Mouse (Mus musculus) NIH3T3 (cell line): Measurements from ENCODE around the gene Megf11.
A peak's percentile ranks its signal among the peaks of the same experiment; 100 is the strongest.

ENCODE experiments used
- DNase-seq: peaks from one replicate; pipeline ENCODE4 v3.0.0-alpha.2; 2012; ENCODE audit warnings: low read depth

The Megf11 gene

DNA sequence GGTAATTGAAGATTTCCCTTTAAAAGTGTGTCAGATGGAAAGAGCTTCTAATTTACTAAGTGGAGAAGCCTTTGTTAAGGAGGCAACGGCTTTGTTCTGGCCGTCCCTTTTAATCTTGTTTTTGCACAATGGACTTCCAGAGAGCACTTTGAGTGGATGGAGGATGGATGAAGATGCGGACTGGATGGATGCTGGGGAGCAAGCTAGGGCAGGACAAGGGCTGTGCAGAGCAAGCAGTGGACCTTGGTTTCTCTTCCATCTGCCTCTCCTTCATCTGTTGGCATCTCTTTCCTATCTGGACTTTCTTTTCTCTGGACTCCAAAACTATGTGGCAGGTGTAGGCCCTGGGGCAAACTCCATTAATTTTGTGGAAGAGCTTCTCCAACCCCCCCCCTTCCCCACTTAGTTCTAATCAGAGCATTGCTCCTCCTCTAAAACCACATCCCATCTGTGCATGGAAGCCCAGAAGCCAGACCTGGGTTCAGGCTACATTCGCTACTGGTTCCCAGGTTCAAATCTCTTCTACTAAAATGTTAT, 135.4 kb downstream of the Megf11 start:
- DNase-seq: no peak

DNA sequence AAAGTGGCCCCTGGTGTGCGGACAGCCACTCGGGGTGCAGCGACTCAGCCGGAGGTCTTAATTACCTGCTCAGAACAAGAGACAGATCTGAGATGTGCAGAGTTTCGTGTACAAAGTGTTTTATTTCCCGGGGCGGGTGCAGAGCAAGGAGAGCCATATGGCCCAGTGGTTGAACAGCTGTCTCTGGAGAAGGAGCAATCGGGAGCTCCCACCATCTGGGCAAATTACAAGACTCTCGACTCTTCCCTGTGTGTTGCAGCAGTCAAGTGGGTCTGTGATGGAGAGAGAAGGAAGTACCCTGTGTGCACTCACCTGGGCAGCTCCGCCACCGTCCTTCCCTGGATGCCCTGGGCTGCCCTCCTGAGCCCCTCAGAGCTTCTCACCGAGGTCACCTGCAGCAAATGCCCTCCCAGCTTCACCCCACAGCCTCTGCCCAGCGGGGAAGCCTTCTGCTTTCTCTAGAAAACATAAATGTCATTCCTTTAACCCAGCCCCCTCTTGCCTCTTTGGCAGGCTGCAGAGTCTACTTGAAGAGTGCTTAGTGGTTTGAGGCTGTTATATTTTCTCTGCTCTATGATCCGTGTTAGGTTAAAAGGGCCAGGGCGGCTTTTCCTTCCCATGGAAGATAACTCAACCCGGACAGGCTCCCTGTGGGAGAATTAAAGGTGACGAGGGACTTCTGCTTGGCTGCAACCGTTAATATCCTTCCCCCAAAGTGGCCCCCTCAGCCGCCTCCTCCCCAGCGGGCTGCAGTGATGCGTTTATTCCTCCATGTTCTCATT, 138.0 kb downstream of the Megf11 start:
- DNase-seq: no peak

DNA sequence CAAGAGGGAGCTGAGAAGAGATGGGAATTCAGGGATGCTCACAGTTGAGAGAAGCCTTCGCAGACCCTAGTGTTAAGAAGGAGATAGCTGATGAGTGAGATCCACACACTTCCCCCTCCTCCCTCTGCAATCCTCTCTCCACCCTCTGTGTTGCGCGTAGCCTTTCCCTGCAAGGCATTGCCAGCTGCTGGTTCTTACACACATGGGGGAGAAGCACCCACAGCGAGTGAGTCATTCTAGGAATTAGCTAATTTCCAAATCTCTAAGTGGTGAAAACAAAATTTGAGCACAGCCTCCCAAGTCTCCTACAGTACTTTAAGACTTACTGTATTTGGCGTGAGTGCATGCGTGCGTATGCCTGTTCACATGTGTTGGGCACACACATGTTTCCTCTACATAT, 142.6 kb downstream of the Megf11 start:
- peak; percentile 14 for DNase-seq

GRCm38 (mm10) chr9:64528595-64528994, 143.2 kb downstream of the Megf11 start:
- DNase-seq: peak; percentile 3

- no peak for DNase-seq
These were observed 146.5 kb downstream of the Megf11 start for GRCm38 (mm10) chr9:64531935-64532334.

DNA sequence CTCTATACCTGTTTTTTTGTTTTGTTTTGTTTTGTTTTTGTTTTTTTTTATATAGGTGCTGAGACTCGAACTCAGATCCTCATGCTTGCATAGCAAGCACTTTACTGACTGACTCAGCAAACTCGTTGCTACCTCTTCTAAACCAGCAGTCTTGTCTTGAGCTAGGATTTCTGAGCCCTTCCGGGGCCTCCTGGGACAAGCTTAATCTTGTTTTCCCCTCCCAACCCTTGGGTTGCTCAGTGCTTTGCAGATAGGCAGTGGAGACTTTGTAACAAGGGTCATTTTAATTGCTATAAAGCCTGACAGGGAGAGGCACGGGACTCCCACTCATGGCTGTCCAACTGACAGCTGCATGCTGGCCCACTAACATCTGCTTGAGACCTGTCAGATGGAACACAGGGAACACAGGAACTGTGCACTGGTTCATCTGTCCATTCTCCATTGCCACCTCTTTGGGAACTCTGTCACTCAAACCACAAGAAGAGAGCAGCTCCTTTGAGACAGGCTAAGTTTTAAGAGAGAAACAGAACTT, 147.4 kb downstream of the Megf11 start:
- no peak for DNase-seq

GRCm38 (mm10) chr9:64533488-64534119, 148.2 kb downstream of the Megf11 start:
- no peak for DNase-seq

- no peak for DNase-seq
These were observed 148.9 kb downstream of the Megf11 start for GRCm38 (mm10) chr9:64534313-64534712.

DNA sequence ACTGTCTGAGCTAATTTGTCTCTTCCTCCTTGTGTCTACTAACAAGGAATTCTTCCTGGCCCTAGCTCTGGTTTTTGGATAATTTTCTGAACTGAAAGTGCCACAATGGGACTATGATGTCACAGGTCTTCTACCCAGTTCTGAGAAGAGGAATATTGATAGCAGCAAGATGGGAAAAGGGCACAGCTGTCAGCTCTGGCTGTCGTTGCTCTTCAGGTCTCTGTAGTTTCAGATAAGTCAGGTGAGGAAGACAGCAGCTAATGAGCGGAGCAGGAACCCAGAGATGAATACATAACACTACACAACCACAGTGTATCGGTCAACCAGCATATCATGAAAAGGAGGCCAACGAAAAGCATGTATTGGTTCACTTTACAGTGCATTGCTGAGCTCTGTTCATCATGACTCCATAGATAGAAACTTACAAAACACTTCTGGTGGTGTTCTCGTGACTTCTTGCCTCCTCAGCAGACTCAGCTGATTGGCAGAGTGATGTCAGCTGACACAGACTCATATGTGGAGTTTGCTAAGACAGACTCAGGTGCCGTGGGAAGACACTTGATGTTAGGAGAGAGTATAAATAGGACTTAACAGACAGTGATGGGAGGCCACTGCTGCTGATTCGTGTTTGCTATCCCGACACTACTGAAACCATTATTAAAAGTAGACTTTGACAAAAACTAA, 149.6 kb downstream of the Megf11 start:
- DNase-seq: no peak

DNA sequence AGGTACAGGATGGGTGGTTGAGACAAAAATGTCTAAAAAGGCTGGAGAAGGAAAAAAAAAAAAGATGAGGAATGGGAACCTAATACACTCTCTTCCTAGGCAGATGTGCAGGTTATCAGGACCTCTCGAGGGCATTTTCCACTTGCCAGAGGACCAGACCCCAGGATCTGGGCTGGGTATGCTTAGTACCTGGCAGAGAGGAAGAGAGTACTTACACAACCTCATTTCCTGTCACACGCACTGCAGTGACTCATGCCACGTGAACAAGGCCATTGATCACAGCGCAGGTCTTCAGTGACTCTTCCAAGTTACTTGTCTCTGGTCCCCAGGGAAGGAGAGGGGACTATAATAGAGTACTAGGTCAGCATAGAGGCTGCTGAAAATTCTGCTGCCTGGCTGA, 152.4 kb downstream of the Megf11 start:
- no peak for DNase-seq

- DNase-seq: no peak
These were observed 156.8 kb downstream of the Megf11 start for GRCm38 (mm10) chr9:64542246-64542645.

- DNase-seq: no peak
These were observed 157.7 kb downstream of the Megf11 start for GRCm38 (mm10) chr9:64543125-64543524.

DNA sequence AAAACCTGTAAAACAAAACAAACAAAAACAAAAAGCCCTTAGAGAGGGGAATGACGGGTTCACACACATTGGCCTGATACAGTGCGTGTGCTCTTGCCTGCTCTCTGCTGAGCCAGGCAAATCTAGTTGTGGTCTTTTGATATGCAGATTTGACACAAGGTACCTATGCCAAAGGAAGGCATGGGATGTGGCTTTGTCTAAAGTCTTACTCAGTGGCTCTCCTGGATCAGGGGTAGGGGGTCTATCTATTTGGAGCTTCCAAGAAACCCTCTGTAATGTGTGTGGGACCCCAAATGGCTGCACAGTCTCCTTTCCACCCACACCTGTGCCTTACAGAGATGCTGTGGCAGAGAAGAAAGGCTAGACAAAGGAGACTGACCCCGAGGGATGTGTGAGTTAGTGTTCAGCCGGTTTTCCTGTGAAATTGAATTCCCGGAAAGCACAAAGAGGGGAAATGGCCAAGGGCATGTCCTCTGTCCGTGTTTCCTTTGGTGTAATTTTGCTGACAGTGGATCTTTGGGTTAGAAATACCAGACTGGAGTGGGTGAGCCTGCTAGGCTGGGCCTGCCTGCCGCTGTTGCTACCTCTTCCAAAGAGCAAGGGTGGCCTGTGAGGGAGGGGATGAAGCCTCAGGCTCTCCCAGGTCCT, 161.0 kb downstream of the Megf11 start:
- no peak for DNase-seq

DNA sequence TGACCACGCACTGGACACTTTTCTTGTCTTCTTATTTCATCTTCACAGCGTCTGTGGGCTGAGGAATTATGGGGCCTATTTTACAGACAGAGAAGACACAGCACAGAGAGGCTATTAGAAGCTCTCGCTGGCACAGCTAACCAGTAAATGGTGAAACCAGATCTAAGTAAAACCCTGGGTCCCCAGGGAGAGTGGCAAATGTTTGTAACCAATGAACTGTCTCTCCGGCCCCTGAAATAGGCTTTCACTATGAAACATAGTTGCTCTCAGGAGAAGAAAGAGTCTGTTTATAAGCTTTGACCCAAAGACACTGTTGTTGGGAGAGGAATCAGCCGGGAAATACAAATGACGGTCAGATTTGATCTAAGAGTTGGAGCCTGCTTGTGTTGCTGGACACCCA, 162.9 kb downstream of the Megf11 start:
- no peak for DNase-seq

GRCm38 (mm10) chr9:64551307-64551706, 165.9 kb downstream of the Megf11 start:
- DNase-seq: no peak

- no peak for DNase-seq
These were observed 166.6 kb downstream of the Megf11 start for GRCm38 (mm10) chr9:64552046-64552445.

GRCm38 (mm10) chr9:64553441-64553840, 168.0 kb downstream of the Megf11 start:
- DNase-seq: no peak

- no peak for DNase-seq
These were observed 170.2 kb downstream of the Megf11 start for GRCm38 (mm10) chr9:64555620-64556019.

GRCm38 (mm10) chr9:64557110-64557745, 171.8 kb downstream of the Megf11 start:
- no peak for DNase-seq

DNA sequence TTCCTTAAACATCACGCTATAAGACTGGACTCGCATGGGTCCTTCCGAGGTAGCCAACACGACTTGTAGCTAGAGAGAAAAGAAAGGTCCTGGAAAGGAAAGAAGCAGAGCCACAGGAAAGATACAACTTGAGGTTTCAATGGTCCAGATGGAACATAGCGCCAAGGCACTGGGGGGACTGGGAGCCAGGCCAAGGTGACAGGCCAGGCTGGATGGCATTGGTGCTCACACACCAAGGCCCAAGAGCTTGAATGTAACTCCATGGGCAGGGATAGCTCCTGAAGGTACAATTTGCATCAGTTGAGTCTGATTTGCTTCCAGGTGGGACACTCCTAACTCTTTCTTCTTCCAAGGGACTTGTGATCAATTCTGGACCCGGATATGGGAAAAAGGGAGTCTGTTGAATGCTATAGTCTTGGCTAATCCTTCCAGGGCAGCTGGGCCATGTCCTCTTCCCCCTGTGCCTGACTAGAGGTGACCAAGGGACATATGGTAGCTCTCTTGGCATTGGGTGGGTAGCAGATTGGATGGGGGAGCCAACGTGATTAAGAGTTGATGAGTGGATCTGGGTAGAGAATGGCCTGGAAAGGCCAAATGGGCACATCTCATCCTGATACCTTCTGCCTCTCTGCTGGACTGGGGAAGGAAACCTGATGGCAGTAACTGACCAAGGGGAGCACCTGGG, 172.6 kb downstream of the Megf11 start:
- no peak for DNase-seq

GRCm38 (mm10) chr9:64564315-64564767, 178.9 kb downstream of the Megf11 start:
- DNase-seq: peak; percentile 2
